ENCODE assay signal across 8 mouse cellular contexts in genomic region chr11:33721297-33721696, GRCm38 (mm10).
DNase-seq lines count a peak whose midpoint lies in the region; ATAC-seq and TF ChIP-seq lines count a peak whose summit lies in the region.

No protein-coding gene starts in this region.

- peaks cover 5% of the 10 kb centered on the region for H3K9me3 ChIP-seq in G1E (replicated peaks)
- H3K9me3 ChIP-seq in forebrain, postnatal 0 days (ENCODE audit: low read length) = no peaks in the 10 kb centered on the region

- no peak overlapping the region for H3K9ac ChIP-seq in forebrain, postnatal 0 days

- peak; percentile 72 for DNase-seq in CD4-positive, CD25-positive, alpha-beta regulatory T cell, adult 2 months (ENCODE audit: low read depth, low spot score)
- no peak for DNase-seq in G1E (ENCODE audit: low spot score)
- peak; percentile 23 to 63 for DNase-seq in cerebellum, adult 2 months
- peak; percentile 86 for DNase-seq in forebrain, postnatal 0 days
- DNase-seq in layer of hippocampus, adult 2 months (ENCODE audit: low spot score in 2 of 2) = peak; percentile 44 to 79
- DNase-seq in lung, postnatal 36 days = peak; percentile 61
- DNase-seq in right cerebral cortex, adult 2 months (ENCODE audit: low spot score in 2 of 2) = peak; percentile 70 to 84

- no peak overlapping the region for H3K4me2 ChIP-seq in forebrain, postnatal 0 days (ENCODE audit: low read depth)

- WGBS in cerebellum, adult 2 months = 29% methylated on average over 7 of the region's 7 CpGs
- WGBS in forebrain, postnatal 0 days = 24% methylated on average over 7 of the region's 7 CpGs

- no peak for TF ChIP-seq POLR2A in cerebellum, adult 2 months (IDR thresholded peaks at IDR 0.05; ENCODE audit: borderline replicate concordance, insufficient read depth, low read length)

- peak; percentile 62 for TF ChIP-seq CTCF in G1E (IDR thresholded peaks at IDR 0.05; ENCODE audit: low read depth, low read length)
- TF ChIP-seq CTCF in cerebellum, adult 2 months (IDR thresholded peaks at IDR 0.05; ENCODE audit: borderline replicate concordance, insufficient read depth, low read depth, low read length) = peak; percentile 80
- TF ChIP-seq CTCF in forebrain, postnatal 0 days (IDR thresholded peaks at IDR 0.05; ENCODE audit: low read depth) = peak; percentile 97
- TF ChIP-seq CTCF in layer of hippocampus, adult 2 months (conservative IDR thresholded peaks at IDR 0.05) = peak; percentile 96

- no peak overlapping the region for H3K27ac ChIP-seq in cerebellum, adult 2 months (ENCODE audit: insufficient read depth, low read length)
- H3K27ac ChIP-seq in forebrain, postnatal 0 days (ENCODE audit: low read depth, low read length) = no peak overlapping the region
- H3K27ac ChIP-seq in layer of hippocampus, adult 2 months = no peak overlapping the region

- no peaks in the 10 kb centered on the region; the same call in 1 of the 2 replicates for H3K27me3 ChIP-seq in G1E (ENCODE audit: insufficient read depth, low read length)
- no peaks in the 10 kb centered on the region; the same call in 1 of the 2 replicates for H3K27me3 ChIP-seq in cerebellum, adult 2 months (ENCODE audit: control insufficient read depth, insufficient read depth, low read length)
- H3K27me3 ChIP-seq in forebrain, postnatal 0 days (ENCODE audit: insufficient read depth, low read length) = no peaks in the 10 kb centered on the region; the same call in 1 of the 2 replicates

- no peak overlapping the region for H3K4me3 ChIP-seq in G1E (ENCODE audit: low read depth, low read length)
- no peak overlapping the region for H3K4me3 ChIP-seq in cerebellum, adult 2 months (replicated peaks; ENCODE audit: insufficient read depth, low read depth, low read length)
- H3K4me3 ChIP-seq in forebrain, postnatal 0 days (ENCODE audit: low read depth, low read length) = no peak overlapping the region
- H3K4me3 ChIP-seq in layer of hippocampus, adult 2 months = no peak overlapping the region

- H3K36me3 ChIP-seq in G1E (replicated peaks) = no peaks in the 10 kb centered on the region
- H3K36me3 ChIP-seq in forebrain, postnatal 0 days (ENCODE audit: insufficient read depth) = no peaks in the 10 kb centered on the region

- no peak for ATAC-seq in G1E (ENCODE audit: extremely low read depth, insufficient number of reproducible peaks, low FRiP score, poor library complexity, severe bottlenecking)
- ATAC-seq in forebrain, postnatal 0 days = peak; percentile 73
- ATAC-seq in inflammation-experienced regulatory T-cells, adult 6 months = no peak

- H3K4me1 ChIP-seq in G1E (ENCODE audit: insufficient read depth, low read depth, low read length) = no peaks in the 10 kb centered on the region
- no peaks in the 10 kb centered on the region for H3K4me1 ChIP-seq in cerebellum, adult 2 months (ENCODE audit: control insufficient read depth, insufficient read depth, low read length)
- no peaks in the 10 kb centered on the region for H3K4me1 ChIP-seq in forebrain, postnatal 0 days (ENCODE audit: insufficient read depth)
